Mouse (Mus musculus) heart, postnatal 0 days (tissue): ENCODE measurements around the gene Mpped1.

Experiments used
- CTCF ChIP-seq: IDR thresholded peaks from 2 replicates; pipeline ENCODE4 v1.5.1; 2016; ENCODE audit warnings: antibody characterized with exemption, control low read depth, low read depth
- EP300 ChIP-seq: IDR thresholded peaks from 2 replicates; pipeline ENCODE4 v1.6.1; 2016; ENCODE audit warnings: antibody characterized with exemption, low read depth

GRCm38 (mm10) chr15:83771346-83772053 lies 7.8 kb upstream of the Mpped1 start:
- no peak for TF ChIP-seq CTCF
- no peak for TF ChIP-seq EP300
